Mouse (Mus musculus): ENCODE results near the gene Neurod4. TPM values are rescaled to one million over a fixed set of nuclear protein-coding genes. Genes with fewer than 3 reads are reported as not detected.

Neurod4 gene
- polyA plus RNA-seq, 1 experiment from 2014 or later, result 59.2 TPM

DNA sequence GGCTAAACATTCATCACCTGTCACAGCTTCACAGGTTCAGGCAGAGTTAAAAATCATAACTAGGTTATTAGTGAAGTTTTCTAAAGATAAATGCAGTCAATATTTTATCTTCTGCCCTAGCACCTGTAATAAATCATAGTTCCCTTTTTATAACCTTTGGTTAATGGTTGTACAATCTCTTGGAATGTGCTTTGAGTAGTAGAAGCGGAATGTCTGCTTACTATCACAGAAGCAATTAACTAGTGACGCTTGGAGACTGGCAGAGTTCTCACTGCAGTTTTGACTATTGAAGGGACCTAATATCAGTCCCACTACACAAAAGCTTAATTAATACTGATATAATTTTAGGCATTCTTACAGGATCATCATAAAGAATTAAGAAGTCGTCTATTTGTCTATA, 55.0 kb downstream of the Neurod4 start:
- H3K36me3 ChIP-seq (ENCODE audit: control insufficient read depth, insufficient read depth, low read length), result no peaks in the 10 kb centered on the region
- ATAC-seq (ENCODE audit: insufficient read depth, low FRiP score, low TSS enrichment) (no peak), DNase-seq (ENCODE audit: low spot score) (no peak)
- no peak overlapping the region for H3K27ac ChIP-seq (ENCODE audit: low read depth, low read length)
- WGBS, result 87% methylated on average over 3 of the region's 3 CpGs
- H3K9ac ChIP-seq (ENCODE audit: low read length), result no peak overlapping the region
- H3K4me2 ChIP-seq (ENCODE audit: low read depth), result no peak overlapping the region
- H3K4me1 ChIP-seq (ENCODE audit: control insufficient read depth, insufficient read depth, low read length), result no peaks in the 10 kb centered on the region
- H3K9me3 ChIP-seq (ENCODE audit: control insufficient read depth, low read length), result no peaks in the 10 kb centered on the region
- H3K4me3 ChIP-seq (ENCODE audit: low read depth, low read length), result no peak overlapping the region
- H3K27me3 ChIP-seq (ENCODE audit: control insufficient read depth, insufficient read depth, low read length), result no peaks in the 10 kb centered on the region

Other genes with a start within 250 kb of the Neurod4 start
- not detected in 2 replicates for gene Olfr821, start 249.9 kb downstream of the Neurod4 start, polyA plus RNA-seq (2014; fragmentation: Nextera tagmentation; extraction: Ambion mirVana)
- gene Olfr822, start 209.0 kb downstream of the Neurod4 start, polyA plus RNA-seq (2014; fragmentation: Nextera tagmentation; extraction: Ambion mirVana), result not detected in 2 replicates
- gene Olfr823, start 164.9 kb downstream of the Neurod4 start, polyA plus RNA-seq (2014; fragmentation: Nextera tagmentation; extraction: Ambion mirVana), result not detected in 2 replicates
- not detected in 2 replicates for gene Olfr824, start 150.2 kb downstream of the Neurod4 start, polyA plus RNA-seq (2014; fragmentation: Nextera tagmentation; extraction: Ambion mirVana)
- not detected in 2 replicates for gene Olfr825, start 113.5 kb downstream of the Neurod4 start, polyA plus RNA-seq (2014; fragmentation: Nextera tagmentation; extraction: Ambion mirVana)
- gene Olfr826, start 96.1 kb downstream of the Neurod4 start, polyA plus RNA-seq (2014; fragmentation: Nextera tagmentation; extraction: Ambion mirVana), result not detected in 2 replicates
- not detected in 2 replicates for gene Olfr827, start 65.8 kb downstream of the Neurod4 start, polyA plus RNA-seq (2014; fragmentation: Nextera tagmentation; extraction: Ambion mirVana)
- gene Tespa1, start 42.6 kb upstream of the Neurod4 start, polyA plus RNA-seq (2014; fragmentation: Nextera tagmentation; extraction: Ambion mirVana), result 0.28 and 0.41 TPM in 2 replicates
- not detected in 2 replicates for gene Vmn2r84, start 114.1 kb upstream of the Neurod4 start, polyA plus RNA-seq (2014; fragmentation: Nextera tagmentation; extraction: Ambion mirVana)
- not detected in 2 replicates for gene Vmn2r85, start 149.5 kb upstream of the Neurod4 start, polyA plus RNA-seq (2014; fragmentation: Nextera tagmentation; extraction: Ambion mirVana)
- gene Vmn2r86, start 175.8 kb upstream of the Neurod4 start, polyA plus RNA-seq (2014; fragmentation: Nextera tagmentation; extraction: Ambion mirVana), result not detected in 2 replicates
- gene Vmn2r87, start 217.2 kb upstream of the Neurod4 start, polyA plus RNA-seq (2014; fragmentation: Nextera tagmentation; extraction: Ambion mirVana), result 0.09 TPM in 1 of 2 replicates, not detected in the other

Data from neural tube, embryonic 11.5 days (tissue).